Mouse (Mus musculus) hindbrain, embryonic 12.5 days (tissue): ENCODE data around the gene C87436. TPM values are rescaled to one million over a fixed set of nuclear protein-coding genes. Genes with fewer than 3 reads are reported as not detected.

ENCODE experiments used
- ATAC-seq: fragments of 200-750 bp; cut with Nextera tagmentation; 2 replicates; pipeline ENCODE4 v1.8.0; 2017; ENCODE audit warnings: moderate TSS enrichment; ENCODE audit not compliant: low FRiP score
- H3K27ac ChIP-seq: fragments of 300-500 bp; sonication (generic); 2 replicates; pipeline ENCODE4 v1.5.1; 2016; ENCODE audit warnings: mild to moderate bottlenecking
- H3K27me3 ChIP-seq: fragments of 300-500 bp; sonication (generic); 2 replicates; pipeline ENCODE4 v1.6.1; 2016; ENCODE audit warnings: mild to moderate bottlenecking
- H3K36me3 ChIP-seq: fragments of 300-500 bp; sonication (generic); 2 replicates; pipeline ENCODE4 v1.6.1; 2016; ENCODE audit warnings: mild to moderate bottlenecking
- H3K4me1 ChIP-seq: fragments of 300-500 bp; sonication (generic); 2 replicates; pipeline ENCODE4 v1.6.1; 2016
- H3K4me2 ChIP-seq: fragments of 300-500 bp; sonication (generic); replicated peaks from 2 replicates; pipeline ENCODE4 v1.6.1; 2016; ENCODE audit warnings: mild to moderate bottlenecking
- H3K4me3 ChIP-seq: fragments of 300-500 bp; sonication (generic); 2 replicates; pipeline ENCODE4 v1.5.1; 2016; ENCODE audit warnings: mild to moderate bottlenecking
- H3K9ac ChIP-seq: fragments of 300-500 bp; sonication (generic); 2 replicates; pipeline ENCODE4 v1.6.1; 2016; ENCODE audit warnings: mild to moderate bottlenecking, moderate library complexity
- H3K9me3 ChIP-seq: fragments of 300-500 bp; sonication (generic); replicated peaks from 2 replicates; pipeline ENCODE4 v1.6.1; 2016; ENCODE audit warnings: mild to moderate bottlenecking
- WGBS: fragments of 180-500 bp; shearing (Covaris S2); methylation state at CpG from one replicate; pipeline ENCODE4 v1.1.7; 2016; 5-methylcytosine and 5-hydroxymethylcytosine counted together
- polyA plus RNA-seq: library from polyadenylated mRNA; unstranded; fragments of >200 nt; fragmentation: Nextera tagmentation; extraction: Ambion mirVana; gene quantifications from 2 replicates; pipeline ENCODE4 v1.2.1, GENCODE M21; 2016

Gene C87436
- polyA plus RNA-seq, 1 experiment from 2014 or later = 29.7 TPM

- 9% methylated on average over 9 of the region's 9 CpGs for WGBS
- no peak overlapping the region for H3K27ac ChIP-seq
- peak overlapping the region; percentile 37 for H3K4me2 ChIP-seq
- no peaks in the 10 kb centered on the region for H3K36me3 ChIP-seq
- no peaks in the 10 kb centered on the region for H3K27me3 ChIP-seq
- no peak for ATAC-seq
- H3K4me1 ChIP-seq = no peaks in the 10 kb centered on the region
- peak overlapping the region; percentile 10; the same call in 1 of the 2 replicates for H3K4me3 ChIP-seq
- no peaks in the 10 kb centered on the region for H3K9me3 ChIP-seq
- no peak overlapping the region for H3K9ac ChIP-seq
Observed at GRCm38 (mm10) chr6:86400972-86401371, 37.2 kb upstream of the C87436 start.

DNA sequence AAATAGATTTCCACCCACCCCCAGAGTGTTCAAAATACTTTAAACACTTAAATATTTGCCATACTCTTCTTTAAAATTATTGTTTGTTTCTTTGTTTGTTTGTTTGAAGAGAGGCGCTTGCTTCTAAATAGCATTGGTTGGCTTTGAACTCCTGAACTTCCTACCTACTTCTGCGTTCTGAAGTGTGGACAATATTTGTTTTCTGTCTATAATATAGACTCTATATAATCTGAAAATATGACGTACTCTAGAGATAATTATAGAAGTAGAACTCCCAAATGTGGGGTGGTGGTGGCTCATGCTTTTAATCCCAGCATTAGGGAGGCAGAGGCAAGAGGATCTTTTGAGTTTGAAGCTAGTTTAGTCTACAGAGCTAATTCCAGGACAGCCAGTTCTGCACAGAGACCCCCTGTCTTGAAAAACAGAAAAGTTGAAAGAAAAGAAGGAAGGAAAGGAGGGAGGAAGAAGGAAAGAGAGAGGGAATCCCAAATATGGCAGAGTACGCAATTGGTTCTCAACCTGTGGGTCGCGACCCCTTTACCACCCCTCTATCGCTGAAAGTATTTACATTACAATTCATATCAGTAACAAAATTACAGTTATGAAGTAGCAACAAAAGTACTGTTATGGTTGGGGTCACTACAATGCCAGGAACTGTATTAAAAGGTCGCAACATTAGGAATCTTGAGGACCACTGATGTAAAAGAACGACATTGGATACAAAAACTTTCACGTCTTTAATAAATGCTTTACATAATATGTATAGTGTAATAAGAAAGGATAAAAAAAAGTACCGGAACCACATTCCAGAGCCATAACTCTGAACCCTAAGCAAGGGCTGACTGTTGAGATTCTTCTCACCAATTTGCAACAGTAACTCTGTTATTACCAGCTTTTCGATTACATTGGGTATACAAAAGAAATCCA is 35.2 kb upstream of the C87436 start:
- ATAC-seq = no peak
- no peaks in the 10 kb centered on the region for H3K27me3 ChIP-seq
- peaks cover 4% of the 10 kb centered on the region; the same call in 1 of the 2 replicates for H3K36me3 ChIP-seq
- peaks cover 12% of the 10 kb centered on the region for H3K4me1 ChIP-seq
- H3K4me3 ChIP-seq = peak overlapping the region; percentile 84
- no peaks in the 10 kb centered on the region for H3K9me3 ChIP-seq
- H3K27ac ChIP-seq = no peak overlapping the region
- peak overlapping the region; percentile 74 for H3K4me2 ChIP-seq
- no peak overlapping the region for H3K9ac ChIP-seq
- WGBS = 41% methylated on average over 12 of the region's 12 CpGs

DNA sequence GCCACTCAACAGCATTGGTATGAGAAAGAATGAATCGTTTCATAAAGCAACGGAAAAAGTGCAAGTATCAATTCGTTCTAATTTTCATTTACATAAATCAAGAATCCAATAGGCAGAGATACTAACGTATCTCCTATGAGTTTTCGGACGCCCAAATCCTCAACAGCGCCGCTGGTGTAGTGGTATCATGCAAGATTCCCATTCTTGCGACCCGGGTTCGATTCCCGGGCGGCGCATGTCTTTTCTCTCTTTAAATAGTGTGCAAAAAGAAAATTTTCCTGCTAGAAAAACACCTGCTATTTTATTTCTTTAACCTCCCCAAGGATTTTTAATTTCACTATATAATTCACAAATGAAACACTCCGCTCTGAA is 34.5 kb upstream of the C87436 start:
- H3K9ac ChIP-seq = peak overlapping the region; percentile 100
- H3K27ac ChIP-seq = peak overlapping the region; percentile 100
- H3K4me3 ChIP-seq = peak overlapping the region; percentile 84
- H3K27me3 ChIP-seq = no peaks in the 10 kb centered on the region
- H3K4me2 ChIP-seq = peak overlapping the region; percentile 74
- H3K36me3 ChIP-seq = peaks cover 4% of the 10 kb centered on the region; the same call in 1 of the 2 replicates
- ATAC-seq = peak; percentile 73
- H3K9me3 ChIP-seq = no peaks in the 10 kb centered on the region
- H3K4me1 ChIP-seq = peaks cover 12% of the 10 kb centered on the region
- WGBS = under 1% methylated on average over 15 of the region's 15 CpGs

DNA sequence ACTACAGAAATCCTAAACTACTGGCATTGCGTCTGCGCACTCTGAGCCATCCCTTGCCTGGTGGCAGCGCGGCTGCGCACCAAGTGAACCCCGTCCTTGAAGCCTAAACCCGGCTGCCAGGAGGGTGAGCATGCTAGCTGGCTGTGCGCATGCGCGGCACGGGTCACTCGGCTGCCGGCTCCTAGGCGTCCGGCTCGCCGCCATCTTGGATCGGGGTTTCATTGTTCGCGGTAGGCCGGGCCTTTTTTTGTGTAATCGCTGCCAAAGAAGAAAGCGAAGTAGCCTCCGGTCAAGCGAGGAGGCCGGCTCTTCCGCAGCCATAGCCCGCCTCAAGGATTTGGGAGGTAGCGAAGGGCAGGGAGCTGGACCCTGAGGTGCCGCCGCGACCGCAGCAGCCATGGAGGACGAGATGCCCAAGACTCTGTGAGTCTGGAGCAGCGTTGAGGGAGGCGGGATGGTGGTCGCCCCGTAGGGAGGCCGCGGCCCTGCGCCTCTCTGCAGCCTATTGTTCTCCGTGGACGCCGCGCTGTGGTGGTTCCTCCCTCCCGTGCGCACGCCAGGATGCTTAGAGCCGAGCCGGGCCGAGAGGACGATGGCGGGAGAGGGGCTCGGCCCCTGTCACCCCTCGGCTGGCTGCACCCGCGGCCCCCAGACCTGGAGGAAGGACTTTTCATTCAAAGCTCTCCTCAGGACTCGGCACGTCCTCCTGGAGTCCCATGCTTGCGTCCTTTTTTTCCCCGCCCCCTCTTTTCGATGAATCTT is 33.9 kb upstream of the C87436 start, which contains the start of gene Tia1:
Gene Tia1 (plus strand): TSS at position 120 of the 762 bp plus-strand sequence.
- no peaks in the 10 kb centered on the region for H3K27me3 ChIP-seq
- H3K4me2 ChIP-seq = peak within 1 kb of the TSS; percentile 74
- peak; percentile 98 for ATAC-seq
- peak within 1 kb of the TSS; percentile 100 for H3K27ac ChIP-seq
- peaks cover 12% of the 10 kb centered on the region for H3K4me1 ChIP-seq
- peak within 1 kb of the TSS; percentile 100 for H3K9ac ChIP-seq
- WGBS = under 1% methylated on average over 62 of the region's 62 CpGs
- no peaks in the 10 kb centered on the region for H3K9me3 ChIP-seq
- H3K36me3 ChIP-seq = peaks cover 4% of the 10 kb centered on the region; the same call in 1 of the 2 replicates
- peak within 1 kb of the TSS; percentile 84 for H3K4me3 ChIP-seq

- H3K9ac ChIP-seq = peak overlapping the region; percentile 100
- H3K4me3 ChIP-seq = peak overlapping the region; percentile 84
- ATAC-seq = no peak
- peaks cover 16% of the 10 kb centered on the region for H3K4me1 ChIP-seq
- peaks cover 4% of the 10 kb centered on the region; the same call in 1 of the 2 replicates for H3K36me3 ChIP-seq
- H3K27ac ChIP-seq = peak overlapping the region; percentile 100
- WGBS = under 1% methylated on average over 11 of the region's 11 CpGs
- H3K9me3 ChIP-seq = no peaks in the 10 kb centered on the region
- H3K4me2 ChIP-seq = peak overlapping the region; percentile 74
- no peaks in the 10 kb centered on the region for H3K27me3 ChIP-seq
Observed at GRCm38 (mm10) chr6:86404996-86405395, 33.2 kb upstream of the C87436 start.

DNA sequence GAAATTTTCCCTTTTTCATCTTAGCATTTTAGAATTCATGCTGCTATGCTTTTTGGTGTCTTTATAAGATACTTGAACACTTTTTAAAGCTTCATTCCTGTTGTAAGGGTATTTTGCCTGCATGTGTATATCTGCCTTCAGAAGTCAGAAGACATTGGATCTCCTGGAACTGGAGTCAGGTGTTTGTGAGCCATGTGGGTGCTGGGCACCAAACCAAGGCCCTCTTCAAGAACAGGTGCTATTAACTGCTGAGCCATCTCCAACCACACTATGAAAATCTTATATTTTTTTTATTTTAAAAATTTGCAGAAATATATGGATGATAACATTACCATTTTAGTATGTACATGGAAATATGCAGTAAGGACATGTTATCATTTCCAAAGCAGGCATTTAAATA is 31.9 kb upstream of the C87436 start:
- peak overlapping the region; percentile 74 for H3K4me2 ChIP-seq
- H3K27me3 ChIP-seq = no peaks in the 10 kb centered on the region
- no peaks in the 10 kb centered on the region for H3K9me3 ChIP-seq
- peaks cover 17% of the 10 kb centered on the region for H3K4me1 ChIP-seq
- H3K4me3 ChIP-seq = peak overlapping the region; percentile 27
- H3K9ac ChIP-seq = peak overlapping the region; percentile 41
- no peak overlapping the region for H3K27ac ChIP-seq
- no peak for ATAC-seq
- H3K36me3 ChIP-seq = peaks cover 4% of the 10 kb centered on the region; the same call in 1 of the 2 replicates

GRCm38 (mm10) chr6:86418711-86419110 is 19.5 kb upstream of the C87436 start:
- Histone ChIP-seq H3K27me3 (no peaks in the 10 kb centered on the region), H3K9ac (no peak overlapping the region), H3K36me3 (peaks cover 73% of the 10 kb centered on the region), H3K27ac (no peak overlapping the region), H3K4me3 (no peak overlapping the region), H3K4me1 (no peaks in the 10 kb centered on the region), H3K9me3 (no peaks in the 10 kb centered on the region), H3K4me2 (no peak overlapping the region)
- no peak for ATAC-seq
- 93% methylated on average over 6 of the region's 6 CpGs for WGBS

DNA sequence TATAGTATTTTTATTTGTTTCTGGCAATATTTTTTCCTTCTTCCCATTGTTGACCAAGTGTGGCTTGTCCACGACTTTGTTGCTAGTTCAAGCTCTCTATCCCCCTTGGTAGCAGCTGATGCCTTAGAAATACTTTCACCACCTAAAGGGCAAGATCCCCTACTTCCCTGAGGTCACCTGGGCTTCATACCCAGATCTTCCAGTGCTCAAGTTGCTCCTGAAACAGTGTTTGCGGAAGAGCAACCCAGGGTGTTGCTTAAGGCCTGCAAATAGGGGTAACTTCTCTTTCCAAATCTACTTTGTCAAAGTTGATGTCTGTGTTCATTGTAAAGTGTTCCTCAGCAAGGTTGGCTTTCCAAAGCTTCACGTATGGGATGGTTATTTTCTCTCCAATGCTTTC is 18.9 kb upstream of the C87436 start:
- WGBS = 94% methylated on average over 3 of the region's 3 CpGs
- Histone ChIP-seq H3K27me3 (no peaks in the 10 kb centered on the region), H3K36me3 (peaks cover 74% of the 10 kb centered on the region), H3K9ac (no peak overlapping the region), H3K4me3 (no peak overlapping the region), H3K9me3 (no peaks in the 10 kb centered on the region), H3K27ac (no peak overlapping the region), H3K4me1 (no peaks in the 10 kb centered on the region), H3K4me2 (no peak overlapping the region)
- ATAC-seq = no peak

GRCm38 (mm10) chr6:86420491-86420890 is 17.7 kb upstream of the C87436 start:
- no peak overlapping the region for H3K27ac ChIP-seq
- no peaks in the 10 kb centered on the region for H3K27me3 ChIP-seq
- H3K4me2 ChIP-seq = no peak overlapping the region
- no peak overlapping the region for H3K4me3 ChIP-seq
- no peaks in the 10 kb centered on the region for H3K9me3 ChIP-seq
- 74% methylated on average over 6 of the region's 6 CpGs for whole genome bisulfite sequencing
- H3K36me3 ChIP-seq = peaks cover 79% of the 10 kb centered on the region
- no peak for ATAC-seq
- H3K4me1 ChIP-seq = no peaks in the 10 kb centered on the region
- no peak overlapping the region for H3K9ac ChIP-seq

GRCm38 (mm10) chr6:86426358-86426757 is 11.8 kb upstream of the C87436 start, which contains the start of gene Gm44790:
Gm44790 (plus strand) TSS chr6:86426658.
- H3K9ac ChIP-seq = no peak within 1 kb of the TSS
- H3K4me2 ChIP-seq = no peak within 1 kb of the TSS
- no peak within 1 kb of the TSS for H3K4me3 ChIP-seq
- H3K9me3 ChIP-seq = no peaks in the 10 kb centered on the region
- no peaks in the 10 kb centered on the region for H3K27me3 ChIP-seq
- peaks cover 75% of the 10 kb centered on the region for H3K36me3 ChIP-seq
- H3K4me1 ChIP-seq = no peaks in the 10 kb centered on the region
- H3K27ac ChIP-seq = no peak within 1 kb of the TSS
- WGBS = 98% methylated on average over 1 of the region's 1 CpGs
- no peak for ATAC-seq

DNA sequence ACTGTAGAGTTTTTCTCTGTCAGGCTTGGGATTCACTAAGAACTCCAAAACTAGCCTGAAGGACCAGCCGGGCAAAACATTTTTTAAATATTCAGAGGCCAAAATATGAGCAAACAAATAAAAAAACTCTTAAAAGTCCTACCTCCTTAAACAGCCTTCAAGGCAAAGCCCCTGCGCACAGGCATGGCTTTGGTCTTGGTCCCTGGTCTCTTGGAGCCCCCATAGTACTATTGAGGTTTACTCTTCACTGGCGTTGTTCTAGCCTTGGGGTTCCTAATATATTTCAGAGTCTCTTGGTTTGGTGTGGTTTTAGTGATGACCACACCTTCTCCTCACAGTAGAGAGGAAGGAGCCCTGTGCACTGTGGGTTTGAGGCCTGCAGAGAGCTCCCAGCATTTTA is 6.6 kb upstream of the C87436 start:
- Histone ChIP-seq H3K36me3 (peaks cover 84% of the 10 kb centered on the region), H3K4me2 (no peak overlapping the region), H3K4me3 (no peak overlapping the region), H3K27ac (no peak overlapping the region), H3K9ac (no peak overlapping the region), H3K27me3 (no peaks in the 10 kb centered on the region), H3K4me1 (no peaks in the 10 kb centered on the region), H3K9me3 (no peaks in the 10 kb centered on the region)
- no peak for ATAC-seq
- WGBS = 96% methylated on average over 3 of the region's 3 CpGs

DNA sequence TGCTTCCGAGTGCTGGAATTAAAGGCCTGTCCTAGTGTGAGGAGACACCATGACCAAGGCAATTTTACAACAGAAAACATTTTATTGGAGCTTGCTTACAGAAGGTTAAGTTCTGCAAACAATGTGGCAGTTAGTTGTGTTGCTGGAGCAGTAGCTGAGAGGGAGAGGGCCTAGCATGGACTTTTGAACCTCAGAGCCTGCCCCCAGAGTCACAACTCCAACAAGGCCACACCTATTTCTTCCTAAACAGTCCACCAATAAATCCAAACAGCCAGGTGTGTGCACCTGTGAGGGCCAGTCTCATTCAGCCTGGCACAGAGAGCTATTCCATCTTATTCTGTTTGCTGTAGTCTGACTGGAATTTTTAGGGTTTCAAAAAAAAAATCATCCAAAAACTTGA is 4.5 kb upstream of the C87436 start:
- Histone ChIP-seq H3K4me1 (no peaks in the 10 kb centered on the region), H3K4me2 (no peak overlapping the region), H3K36me3 (peaks cover 65% of the 10 kb centered on the region), H3K27me3 (no peaks in the 10 kb centered on the region), H3K4me3 (no peak overlapping the region), H3K9me3 (no peaks in the 10 kb centered on the region), H3K9ac (no peak overlapping the region), H3K27ac (no peak overlapping the region)
- 93% methylated on average over 1 of the region's 1 CpGs for WGBS
- no peak for ATAC-seq
